Mouse (Mus musculus): ENCODE results near the gene Gpr25. TPM values are rescaled to one million over a fixed set of nuclear protein-coding genes. Genes with fewer than 3 reads are reported as not detected.

Gene Gpr25
- polyA plus RNA-seq, 1 experiment from 2014 or later = not detected

DNA sequence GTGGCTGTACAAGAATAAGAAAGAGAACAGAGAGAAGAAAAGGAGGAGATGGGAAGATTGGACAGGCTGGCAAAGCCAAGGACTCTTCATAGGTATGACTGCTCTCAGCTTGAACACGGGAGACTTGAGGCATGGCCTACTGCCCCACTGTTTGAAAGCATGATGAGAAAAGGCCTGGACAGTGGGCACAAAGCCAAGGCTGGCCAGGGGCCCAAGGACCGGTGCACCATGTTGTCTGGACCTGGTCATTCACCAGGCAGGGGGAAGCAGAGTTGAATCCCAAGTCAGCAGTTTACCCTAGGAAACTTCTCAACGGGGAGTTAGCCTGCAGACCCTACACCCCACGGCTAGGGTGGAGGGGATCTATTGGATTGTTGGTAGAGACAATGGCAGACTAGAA is 32.8 kb downstream of the Gpr25 start:
- H3K4me3 ChIP-seq (ENCODE audit: inconsistent target) = no peak overlapping the region
- H3K36me3 ChIP-seq (ENCODE audit: inconsistent target) = no peaks in the 10 kb centered on the region
- WGBS (ENCODE audit: missing documents) = 92% methylated on average over 4 of the region's 4 CpGs
- no peaks in the 10 kb centered on the region for H3K79me2 ChIP-seq (ENCODE audit: inconsistent target)
- H3K27ac ChIP-seq = no peak overlapping the region

- Histone ChIP-seq H3K79me2 (ENCODE audit: inconsistent target) (no peaks in the 10 kb centered on the region), H3K27ac (no peak overlapping the region), H3K36me3 (ENCODE audit: inconsistent target) (no peaks in the 10 kb centered on the region), H3K4me3 (ENCODE audit: inconsistent target) (no peak overlapping the region)
- 92% methylated on average over 8 of the region's 8 CpGs for WGBS (ENCODE audit: missing documents)
These were observed 34.0 kb downstream of the Gpr25 start for GRCm38 (mm10) chr1:136226626-136227025.

DNA sequence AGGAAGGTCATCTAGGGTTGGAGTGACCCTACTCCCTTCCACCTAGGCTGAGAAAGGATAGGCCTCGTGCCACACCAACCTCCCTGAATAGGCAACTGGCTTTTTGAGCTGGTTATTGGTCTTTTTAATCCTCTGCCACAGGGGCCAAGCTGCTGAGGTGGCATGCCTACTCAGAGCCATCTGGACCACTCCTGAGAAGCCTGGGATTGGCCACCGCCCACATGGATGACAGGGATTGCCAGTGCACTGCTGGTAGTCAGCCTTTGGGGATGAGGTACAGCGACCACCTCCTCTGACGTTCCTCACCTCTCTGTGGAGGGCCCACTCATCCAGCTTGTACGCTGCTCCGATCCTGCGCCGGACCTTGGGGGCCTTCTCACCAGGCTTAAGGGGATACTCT is 34.8 kb downstream of the Gpr25 start:
- Histone ChIP-seq H3K79me2 (ENCODE audit: inconsistent target) (no peaks in the 10 kb centered on the region), H3K36me3 (ENCODE audit: inconsistent target) (no peaks in the 10 kb centered on the region), H3K27ac (no peak overlapping the region), H3K4me3 (ENCODE audit: inconsistent target) (no peak overlapping the region)
- 94% methylated on average over 8 of the region's 8 CpGs for WGBS (ENCODE audit: missing documents)

DNA sequence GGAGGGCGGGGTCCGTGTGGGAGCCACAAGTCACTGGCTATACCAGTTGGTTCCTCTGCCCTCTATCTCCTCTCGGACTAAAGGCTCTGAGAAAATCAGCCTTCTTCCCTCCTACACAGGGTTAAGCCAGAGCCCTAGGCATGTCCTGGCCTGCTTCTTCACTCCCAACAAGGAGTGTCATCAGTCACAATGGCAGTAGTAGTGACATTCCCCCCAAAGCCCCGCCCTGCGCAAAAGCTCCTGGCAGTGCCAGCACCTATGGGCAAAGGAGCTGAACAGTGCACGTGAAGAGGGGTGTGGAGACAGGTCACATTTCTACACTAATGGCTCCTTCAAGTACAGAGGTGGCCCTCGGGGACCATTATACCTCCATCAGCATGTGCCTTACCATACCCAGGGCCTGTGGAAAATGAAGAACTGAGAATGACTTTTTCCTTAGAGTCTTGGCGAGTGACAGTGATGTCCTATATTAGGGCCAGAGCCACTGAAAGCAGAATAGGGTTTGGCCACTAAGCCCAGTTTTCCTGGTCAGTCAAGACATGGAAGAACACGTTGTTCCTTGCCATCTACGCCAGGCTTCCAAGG is 36.8 kb downstream of the Gpr25 start:
- WGBS (ENCODE audit: missing documents) = 84% methylated on average over 10 of the region's 10 CpGs
- Histone ChIP-seq H3K27ac (no peak overlapping the region), H3K4me3 (ENCODE audit: inconsistent target) (no peak overlapping the region), H3K36me3 (ENCODE audit: inconsistent target) (no peaks in the 10 kb centered on the region), H3K79me2 (ENCODE audit: inconsistent target) (no peaks in the 10 kb centered on the region)

GRCm38 (mm10) chr1:136222386-136222785 is 38.3 kb downstream of the Gpr25 start:
- 88% methylated on average over 10 of the region's 10 CpGs for WGBS (ENCODE audit: missing documents)

DNA sequence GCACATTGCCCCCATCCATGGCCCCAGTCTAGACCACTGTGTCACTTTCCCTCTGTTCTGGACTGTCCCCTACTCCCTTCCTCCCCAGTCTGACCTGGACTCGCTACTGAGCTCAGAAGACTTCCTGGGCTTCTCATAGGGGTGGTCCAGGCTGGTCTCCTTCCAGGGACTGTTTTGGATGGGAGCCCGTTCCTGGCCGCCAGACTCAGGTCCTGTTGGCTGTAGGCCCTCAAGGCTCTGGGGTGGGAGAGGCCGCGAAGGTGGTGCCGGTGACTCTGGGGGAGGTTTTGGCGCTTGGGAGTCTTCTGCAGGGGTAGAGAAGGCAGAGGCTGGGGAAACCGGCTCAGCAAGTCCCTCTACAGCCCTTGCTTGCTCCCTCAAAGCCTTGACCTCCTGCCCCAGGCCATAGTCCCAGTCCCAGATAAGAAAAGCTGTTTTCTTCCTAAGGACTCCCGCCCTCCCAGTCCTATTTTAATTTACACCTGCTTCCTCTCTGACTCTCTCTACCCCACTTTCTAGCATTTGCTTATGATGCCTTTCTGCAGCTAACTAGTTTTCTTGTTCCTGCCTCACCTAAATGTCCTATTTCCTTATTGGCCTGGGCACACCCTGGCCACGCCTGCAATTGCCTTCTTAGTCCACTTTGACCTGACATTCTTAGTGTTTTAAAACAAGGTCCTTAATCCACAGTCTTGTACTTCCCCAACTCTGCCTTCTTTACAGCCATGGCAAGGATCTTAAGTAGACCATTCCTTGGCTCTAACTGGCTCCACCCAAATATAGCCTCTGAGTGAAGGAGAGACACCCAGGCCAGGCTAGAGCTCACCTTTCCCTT is 40.4 kb downstream of the Gpr25 start:
- Histone ChIP-seq H3K36me3 (ENCODE audit: inconsistent target) (no peaks in the 10 kb centered on the region), H3K4me3 (ENCODE audit: inconsistent target) (no peak overlapping the region), H3K79me2 (ENCODE audit: inconsistent target) (no peaks in the 10 kb centered on the region), H3K27ac (no peak overlapping the region)
- WGBS (ENCODE audit: missing documents) = 84% methylated on average over 10 of the region's 10 CpGs

More at GRCm38 (mm10) chr1:136222386-136222785, 38.3 kb downstream of the Gpr25 start:
- Histone ChIP-seq H3K27ac (no peak overlapping the region), H3K4me3 (ENCODE audit: inconsistent target) (no peak overlapping the region), H3K36me3 (ENCODE audit: inconsistent target) (no peaks in the 10 kb centered on the region), H3K79me2 (ENCODE audit: inconsistent target) (no peaks in the 10 kb centered on the region)

DNA sequence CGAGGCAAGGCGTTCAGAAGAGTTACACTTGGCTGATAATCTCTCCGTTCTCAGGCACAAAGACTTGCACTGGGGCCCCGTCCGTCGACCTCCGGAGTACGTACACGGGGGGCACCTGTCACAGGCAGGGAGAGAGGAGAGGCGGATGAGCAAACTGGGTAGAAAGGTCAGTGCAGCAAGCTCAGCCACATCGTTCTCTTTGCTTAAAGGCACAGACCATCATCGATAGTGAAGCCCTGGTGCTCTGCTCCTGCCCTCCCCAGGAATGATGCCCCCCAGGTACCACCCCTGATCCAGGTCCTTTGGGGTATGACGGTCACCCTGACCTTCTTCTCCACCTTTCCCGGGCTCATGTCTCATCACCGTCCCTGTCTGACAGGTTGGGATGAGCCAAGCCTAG is 46.4 kb downstream of the Gpr25 start:
- WGBS (ENCODE audit: missing documents) = 96% methylated on average over 10 of the region's 15 CpGs

DNA sequence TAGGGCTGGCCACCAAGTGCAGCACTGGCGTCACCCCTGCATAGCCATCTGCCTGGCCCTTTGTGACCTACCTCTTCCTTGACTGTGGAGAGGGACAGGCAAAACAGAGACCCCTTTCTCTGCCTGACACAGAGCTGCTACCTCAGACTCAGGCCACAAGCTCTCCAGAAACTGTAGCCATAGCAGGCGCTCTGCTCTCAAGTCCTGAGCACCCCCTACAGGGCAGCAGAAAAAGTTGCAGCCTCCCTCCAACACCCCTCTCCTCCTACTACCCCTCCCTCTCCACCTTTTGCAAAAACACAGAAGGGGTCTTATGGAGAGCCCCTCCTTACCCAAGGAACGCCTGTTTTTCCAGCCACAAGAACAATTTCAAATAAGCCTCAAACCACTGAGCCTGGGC is 47.9 kb downstream of the Gpr25 start, which contains the start of gene Mroh3:
Gene Mroh3, minus strand, starts transcription at position 26 of the 400 bp plus-strand sequence.
- H3K4me3 ChIP-seq (ENCODE audit: inconsistent target) = no peak within 1 kb of the TSS
- 66% methylated on average over 3 of the region's 3 CpGs for WGBS (ENCODE audit: missing documents)

More for the DNA sequence above, 46.4 kb downstream of the Gpr25 start:
- no peaks in the 10 kb centered on the region for H3K79me2 ChIP-seq (ENCODE audit: inconsistent target)
- H3K4me3 ChIP-seq (ENCODE audit: inconsistent target) = no peak overlapping the region
- H3K36me3 ChIP-seq (ENCODE audit: inconsistent target) = no peaks in the 10 kb centered on the region
- H3K27ac ChIP-seq = no peak overlapping the region

More for the DNA sequence above, 47.9 kb downstream of the Gpr25 start, which contains the start of gene Mroh3:
- H3K79me2 ChIP-seq (ENCODE audit: inconsistent target) = no peaks in the 10 kb centered on the region
- no peak within 1 kb of the TSS for H3K27ac ChIP-seq
- H3K36me3 ChIP-seq (ENCODE audit: inconsistent target) = no peaks in the 10 kb centered on the region

Other genes with a start within 250 kb of the Gpr25 start
- not detected in 3 replicates for gene Ascl5, start 210.1 kb downstream of the Gpr25 start, polyA plus RNA-seq (2018)
- gene Cacna1s, start 208.1 kb downstream of the Gpr25 start, polyA plus RNA-seq (2018) = not detected in 3 replicates
- 7.3 to 9.8 TPM (median 9.5 TPM) in 3 replicates for gene Kif21b, start 129.5 kb downstream of the Gpr25 start, polyA plus RNA-seq (2018)
- not detected in 3 replicates for gene Mroh3, start 48.0 kb downstream of the Gpr25 start, polyA plus RNA-seq (2018)
- gene Inava, start 26.6 kb downstream of the Gpr25 start, polyA plus RNA-seq (2018) = not detected in 3 replicates
- gene Camsap2, start 85.2 kb upstream of the Gpr25 start, polyA plus RNA-seq (2018) = 13.6 to 17.5 TPM (median 16.8 TPM) in 3 replicates
- 4.3 to 8.4 TPM (median 8.0 TPM) in 3 replicates for gene Ddx59, start 154.4 kb upstream of the Gpr25 start, polyA plus RNA-seq (2018)
- 0.08 to 0.84 TPM (median 0.79 TPM) in 3 replicates for gene Kif14, start 205.5 kb upstream of the Gpr25 start, polyA plus RNA-seq (2018)

Measured in macrophage (primary cell).